In the genomic region with DNA sequence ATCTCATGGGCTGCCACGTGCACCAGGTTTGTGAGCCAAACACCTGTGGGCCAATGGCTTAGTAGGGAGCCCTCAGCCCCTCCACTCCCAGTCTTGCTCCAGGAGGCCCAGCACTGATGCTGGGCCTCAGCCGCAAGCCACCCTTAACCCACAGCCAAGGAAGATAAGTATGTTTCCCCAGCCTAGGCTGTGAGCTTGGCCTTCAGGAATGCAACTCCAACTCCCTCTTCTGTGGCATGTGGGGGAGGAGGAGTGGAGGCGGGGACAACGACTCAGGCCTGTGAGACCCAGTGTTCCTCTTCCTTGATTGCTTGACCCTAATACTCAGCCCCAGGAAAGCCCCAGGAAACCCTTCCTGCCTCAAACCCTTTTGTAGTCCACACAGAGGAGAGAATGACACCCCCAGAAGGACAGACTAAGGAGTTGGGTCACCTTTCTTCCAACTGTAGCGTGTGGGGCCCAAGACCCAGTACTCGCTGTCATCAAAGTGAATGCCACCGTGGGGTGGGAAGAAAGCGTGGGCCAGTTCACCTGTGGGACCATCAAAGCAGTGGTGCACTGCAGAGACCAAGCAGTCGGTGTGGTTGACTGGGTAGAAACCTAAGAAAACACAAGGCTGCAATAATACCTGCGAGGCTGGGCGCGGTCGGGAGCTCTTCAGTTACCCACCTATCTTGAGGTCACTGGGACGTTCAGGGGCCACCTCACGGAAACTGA, we compare ENCODE assay signal across 8 mouse cellular contexts. TPM values are rescaled to one million over a fixed set of nuclear protein-coding genes. Genes with fewer than 3 reads are reported as not detected.
A peak's percentile ranks its signal among the peaks of the same experiment; 100 is the strongest.
DNase-seq lines count a peak whose midpoint lies in the region; ATAC-seq and TF ChIP-seq lines count a peak whose summit lies in the region.

No protein-coding gene starts in this region.

- peaks cover 35% of the 10 kb centered on the region for H3K36me3 ChIP-seq in kidney, postnatal 0 days (ENCODE audit: insufficient read depth, low read length)
- peaks cover 22% of the 10 kb centered on the region for H3K36me3 ChIP-seq in stomach, embryonic 16.5 days (ENCODE audit: control insufficient read depth, insufficient read depth, low read length)

- DNase-seq in kidney, postnatal 0 days (ENCODE audit: low spot score), result peak; percentile 93
- DNase-seq in kidney, adult 18-20 months, result no peak
- peak; percentile 97 for DNase-seq in heart, adult 11 months
- DNase-seq in kidney, postnatal 25 days, result peak; percentile 27 to 67
- no peak for DNase-seq in left cerebral cortex, adult 8-10 months (ENCODE audit: low spot score in 2 of 2)
- DNase-seq in right cerebral cortex, postnatal 4 days, result no peak

- peak; percentile 37 for ATAC-seq in kidney, postnatal 0 days (replicated peaks; ENCODE audit: low FRiP score, low read depth)
- peak; percentile 57 for ATAC-seq in stomach, embryonic 16.5 days (ENCODE audit: insufficient read depth, low FRiP score)
- no peak for ATAC-seq in megakaryocyte progenitor cell, adult 5-6 weeks (replicated peaks; ENCODE audit: poor library complexity)

- no peak overlapping the region for H3K9ac ChIP-seq in kidney, postnatal 0 days (ENCODE audit: low read depth, low read length)
- peak overlapping the region; percentile 17 for H3K9ac ChIP-seq in stomach, embryonic 16.5 days (ENCODE audit: low read length)

- H3K4me1 ChIP-seq in kidney, postnatal 0 days (replicated peaks; ENCODE audit: insufficient read depth, low read length), result peaks cover 42% of the 10 kb centered on the region
- H3K4me1 ChIP-seq in stomach, embryonic 16.5 days (ENCODE audit: control insufficient read depth, insufficient read depth, low read length), result peaks cover 38% of the 10 kb centered on the region

- peak overlapping the region; percentile 44; the same call in 1 of the 2 replicates for H3K4me3 ChIP-seq in kidney, postnatal 0 days (replicated peaks; ENCODE audit: low read depth, low read length)
- H3K4me3 ChIP-seq in stomach, embryonic 16.5 days (replicated peaks; ENCODE audit: low read length), result no peak overlapping the region; the same call in 1 of the 2 replicates

- no peaks in the 10 kb centered on the region for H3K9me3 ChIP-seq in kidney, postnatal 0 days (replicated peaks; ENCODE audit: low read length)
- H3K9me3 ChIP-seq in stomach, embryonic 16.5 days (replicated peaks; ENCODE audit: control insufficient read depth, low read length), result no peaks in the 10 kb centered on the region

- 42% methylated on average over 15 of the region's 15 CpGs for WGBS in kidney, postnatal 0 days
- 49% methylated on average over 15 of the region's 15 CpGs for WGBS in stomach, embryonic 16.5 days

- H3K4me2 ChIP-seq in kidney, postnatal 0 days (ENCODE audit: low read length), result peak overlapping the region; percentile 86
- peak overlapping the region; percentile 86 for H3K4me2 ChIP-seq in stomach, embryonic 16.5 days (ENCODE audit: low read depth, low read length)

- no peaks in the 10 kb centered on the region; the same call in 1 of the 2 replicates for H3K27me3 ChIP-seq in kidney, postnatal 0 days (ENCODE audit: insufficient read depth, low read length)
- H3K27me3 ChIP-seq in stomach, embryonic 16.5 days (ENCODE audit: control insufficient read depth, insufficient read depth, low read length), result peaks cover 3% of the 10 kb centered on the region; the same call in 1 of the 2 replicates

- no peak for TF ChIP-seq CTCF in kidney, postnatal 0 days (IDR thresholded peaks at IDR 0.05; ENCODE audit: low read depth)

- H3K27ac ChIP-seq in kidney, postnatal 0 days, result peak overlapping the region; percentile 81
- peak overlapping the region; percentile 79 for H3K27ac ChIP-seq in stomach, embryonic 16.5 days (ENCODE audit: low read length)

RNA-seq across cellular contexts. Expression of a gene that starts 1.5 kb away (rescaled TPM):
- polyA plus RNA-seq in kidney, postnatal 0 days (2015; fragmentation: Nextera tagmentation; extraction: Ambion mirVana), result 77.2 and 80.3 TPM in 2 replicates
- polyA plus RNA-seq in stomach, embryonic 16.5 days (2015; fragmentation: Nextera tagmentation; extraction: Ambion mirVana), result 53.8 and 59.8 TPM in 2 replicates
- total RNA-seq in megakaryocyte progenitor cell, adult 5-6 weeks (2015), result 0.12 and 0.20 TPM in 2 replicates
- not detected in 2 replicates for total RNA-seq in megakaryocyte progenitor cell, adult 5-6 weeks (2017)
- 1 to 10 TPM in 3 of 4 experiments, under 1 TPM in 1; 0.99 to 2.8 (median 2.1) TPM for total RNA-seq in left cerebral cortex, adult 8-10 months (2022)

RNA-seq across cellular contexts. Expression of a gene that starts 6.5 kb away (rescaled TPM):
- not detected in 2 replicates for polyA plus RNA-seq in kidney, postnatal 0 days (2015; fragmentation: Nextera tagmentation; extraction: Ambion mirVana)
- polyA plus RNA-seq in stomach, embryonic 16.5 days (2015; fragmentation: Nextera tagmentation; extraction: Ambion mirVana), result not detected in 2 replicates
- total RNA-seq in megakaryocyte progenitor cell, adult 5-6 weeks (2015), result not detected in 2 replicates
- not detected in 2 replicates for total RNA-seq in megakaryocyte progenitor cell, adult 5-6 weeks (2017)
- not detected for total RNA-seq in left cerebral cortex, adult 8-10 months (2022)

RNA-seq across cellular contexts. Expression of a gene that starts 17.3 kb away (rescaled TPM):
- polyA plus RNA-seq in kidney, postnatal 0 days (2015; fragmentation: Nextera tagmentation; extraction: Ambion mirVana), result 19.6 and 21.0 TPM in 2 replicates
- polyA plus RNA-seq in stomach, embryonic 16.5 days (2015; fragmentation: Nextera tagmentation; extraction: Ambion mirVana), result 23.3 and 23.8 TPM in 2 replicates
- 3.1 and 3.6 TPM in 2 replicates for total RNA-seq in megakaryocyte progenitor cell, adult 5-6 weeks (2015)
- total RNA-seq in megakaryocyte progenitor cell, adult 5-6 weeks (2017), result 19.7 and 24.5 TPM in 2 replicates
- 100 to 1,000 TPM; 108 to 124 (median 117) TPM for total RNA-seq in left cerebral cortex, adult 8-10 months (2022)

RNA-seq across cellular contexts. Expression of a gene that starts 27.1 kb away (rescaled TPM):
- polyA plus RNA-seq in kidney, postnatal 0 days (2015; fragmentation: Nextera tagmentation; extraction: Ambion mirVana), result 60.0 and 65.4 TPM in 2 replicates
- 50.8 and 55.7 TPM in 2 replicates for polyA plus RNA-seq in stomach, embryonic 16.5 days (2015; fragmentation: Nextera tagmentation; extraction: Ambion mirVana)
- total RNA-seq in megakaryocyte progenitor cell, adult 5-6 weeks (2015), result 34.5 and 39.3 TPM in 2 replicates
- 50.7 and 56.0 TPM in 2 replicates for total RNA-seq in megakaryocyte progenitor cell, adult 5-6 weeks (2017)
- total RNA-seq in left cerebral cortex, adult 8-10 months (2022), result 10 to 100 TPM; 40.1 to 55.0 (median 47.1) TPM

RNA-seq across cellular contexts. Expression of a gene that starts 42.4 kb away (rescaled TPM):
- 9.1 and 12.1 TPM in 2 replicates for polyA plus RNA-seq in kidney, postnatal 0 days (2015; fragmentation: Nextera tagmentation; extraction: Ambion mirVana)
- 2.5 and 2.8 TPM in 2 replicates for polyA plus RNA-seq in stomach, embryonic 16.5 days (2015; fragmentation: Nextera tagmentation; extraction: Ambion mirVana)
- total RNA-seq in megakaryocyte progenitor cell, adult 5-6 weeks (2015), result 2.2 and 2.4 TPM in 2 replicates
- total RNA-seq in megakaryocyte progenitor cell, adult 5-6 weeks (2017), result 1.6 and 2.6 TPM in 2 replicates
- total RNA-seq in left cerebral cortex, adult 8-10 months (2022), result 10 to 100 TPM; 31.6 to 37.7 (median 34.7) TPM

Comparison
In these comparisons a context has a peak if more than half of its experiments do, and no peak if none do; other contexts are left out.
1. DNase-seq: peak in kidney, postnatal 0 days (single experiment), heart, adult 11 months (single experiment) and kidney, postnatal 25 days (2 of 2); none in kidney, adult 18-20 months (single experiment), left cerebral cortex, adult 8-10 months (0 of 2) and right cerebral cortex, postnatal 4 days (single experiment).
2. RNA of a gene that starts 17.3 kb away (total RNA-seq): 108 to 124 TPM in left cerebral cortex, adult 8-10 months; 3.1 to 24.5 TPM in megakaryocyte progenitor cell, adult 5-6 weeks; every median in the first group is over 4 times any median in the second.